Mouse (Mus musculus) cerebellum, postnatal 14 days (tissue): ENCODE results near the gene Slc9b1.
A peak's percentile ranks its signal among the peaks of the same experiment; 100 is the strongest.

Source experiments
- DNase-seq, 2 experiments: peaks; one replicate each; pipeline ENCODE4 v3.0.0; 2021; ENCODE audit warnings: mixed read lengths in 2 of 2

The Slc9b1 gene

GRCm38 (mm10) chr3:135347739-135348264 lies at the start of gene Slc9b1:
Gene Slc9b1 (plus strand): TSS chr3:135348029.
- DNase-seq: no peak

GRCm38 (mm10) chr3:135298560-135298959 lies 49.3 kb upstream of the Slc9b1 start:
- no peak for DNase-seq

- DNase-seq: peak; percentile 37 to 44
Observed at GRCm38 (mm10) chr3:135300081-135300480, 47.7 kb upstream of the Slc9b1 start.

- peak in 1 of 2 experiments; percentile 16 for DNase-seq
Observed at GRCm38 (mm10) chr3:135304060-135304459, 43.8 kb upstream of the Slc9b1 start.

- no peak for DNase-seq
Observed at GRCm38 (mm10) chr3:135304566-135304965, 43.3 kb upstream of the Slc9b1 start.

- DNase-seq: peak; percentile 57 to 60
Observed at GRCm38 (mm10) chr3:135307411-135308259, 40.2 kb upstream of the Slc9b1 start, which contains the start of gene Slc9b2. Gene Slc9b2 (plus strand): TSS chr3:135307700.

- DNase-seq: no peak
Observed at GRCm38 (mm10) chr3:135312916-135313491, 34.8 kb upstream of the Slc9b1 start.

- no peak for DNase-seq
Observed at GRCm38 (mm10) chr3:135313727-135314126, 34.1 kb upstream of the Slc9b1 start.

- DNase-seq: no peak
Observed at GRCm38 (mm10) chr3:135314811-135315210, 33.0 kb upstream of the Slc9b1 start.

- no peak for DNase-seq
Observed at GRCm38 (mm10) chr3:135315720-135316425, 32.0 kb upstream of the Slc9b1 start.

- no peak for DNase-seq
Observed at GRCm38 (mm10) chr3:135318331-135318730, 29.5 kb upstream of the Slc9b1 start.

GRCm38 (mm10) chr3:135324354-135324753 lies 23.5 kb upstream of the Slc9b1 start:
- DNase-seq: no peak

- DNase-seq: no peak
Observed at GRCm38 (mm10) chr3:135327176-135327575, 20.7 kb upstream of the Slc9b1 start.

GRCm38 (mm10) chr3:135327601-135328000 lies 20.2 kb upstream of the Slc9b1 start:
- no peak for DNase-seq

GRCm38 (mm10) chr3:135328560-135328959 lies 19.3 kb upstream of the Slc9b1 start:
- DNase-seq: peak; percentile 56 to 72

GRCm38 (mm10) chr3:135332691-135333090 lies 15.1 kb upstream of the Slc9b1 start:
- DNase-seq: no peak

- DNase-seq: no peak
Observed at GRCm38 (mm10) chr3:135333763-135334162, 14.1 kb upstream of the Slc9b1 start.

GRCm38 (mm10) chr3:135349022-135349421 lies 1.2 kb downstream of the Slc9b1 start:
- DNase-seq: peak; percentile 14 to 26

- no peak for DNase-seq
Observed at GRCm38 (mm10) chr3:135351857-135352256, 4.0 kb downstream of the Slc9b1 start.

GRCm38 (mm10) chr3:135357394-135357793 lies 9.6 kb downstream of the Slc9b1 start:
- DNase-seq: no peak

GRCm38 (mm10) chr3:135375836-135376235 lies 28.0 kb downstream of the Slc9b1 start:
- DNase-seq: no peak

GRCm38 (mm10) chr3:135377445-135377844 lies 29.6 kb downstream of the Slc9b1 start:
- DNase-seq: no peak

GRCm38 (mm10) chr3:135379868-135380267 lies 32.0 kb downstream of the Slc9b1 start:
- no peak for DNase-seq
